Mouse (Mus musculus) lung, postnatal 0 days (tissue): ENCODE data around the gene Pcsk6.

Experiments used
- CTCF ChIP-seq: IDR thresholded peaks from 2 replicates; pipeline ENCODE4 v1.5.1; 2016; ENCODE audit warnings: antibody characterized with exemption, mild to moderate bottlenecking
- EP300 ChIP-seq: IDR thresholded peaks from 2 replicates; pipeline ENCODE4 v1.6.1; 2016; ENCODE audit warnings: antibody characterized with exemption, mild to moderate bottlenecking, control low read depth

DNA sequence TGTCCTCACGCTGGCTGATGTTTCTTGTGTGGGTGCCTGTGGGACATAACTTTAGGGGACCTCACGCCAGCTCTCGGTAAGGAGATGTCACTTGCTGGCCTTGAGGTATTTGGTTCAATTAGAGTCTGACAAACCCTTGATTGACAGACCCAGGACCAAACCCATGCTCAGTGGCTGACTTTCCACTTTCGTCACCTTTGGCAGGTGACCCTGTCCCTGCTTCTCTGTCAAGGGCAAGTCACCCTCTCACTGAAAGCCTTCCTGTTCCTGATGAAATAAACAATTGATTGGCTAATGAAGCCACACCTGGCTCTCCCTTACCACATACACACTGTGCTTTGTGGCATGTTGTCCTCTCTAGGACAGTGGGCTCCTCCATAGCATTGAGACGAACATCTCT, 8.3 kb downstream of the Pcsk6 start:
- TF ChIP-seq EP300 (no peak), CTCF (no peak)
